Mouse (Mus musculus) spleen, adult 2 months (tissue): ENCODE measurements around the gene Thy1. TPM values are rescaled to one million over a fixed set of nuclear protein-coding genes. Genes with fewer than 3 reads are reported as not detected.

ENCODE experiments used
- DNase-seq, 2 experiments: peaks; one replicate each; pipeline versions ENCODE4 v3.0.0 to v3.0.0-alpha.2; 2012 to 2021; ENCODE audit warnings: low spot score in 2 of 2, low read depth in 1 of 2
- H3K27ac ChIP-seq: fragments of 200-500 bp; 2 replicates; pipeline ENCODE4 v1.5.1; 2012; ENCODE audit warnings: low read length, inconsistent platforms; ENCODE audit not compliant: insufficient read depth
- H3K27me3 ChIP-seq: fragments of 200-500 bp; 2 replicates; pipeline ENCODE4 v1.6.1; 2012; ENCODE audit warnings: mild to moderate bottlenecking, moderate library complexity, low read length, inconsistent platforms; ENCODE audit not compliant: control insufficient read depth, insufficient read depth
- H3K36me3 ChIP-seq: fragments of 200-500 bp; 2 replicates; pipeline ENCODE4 v1.6.1; 2012; ENCODE audit warnings: mild to moderate bottlenecking, low read length, inconsistent platforms; ENCODE audit not compliant: control insufficient read depth, insufficient read depth
- H3K4me1 ChIP-seq: fragments of 200-500 bp; 2 replicates; pipeline ENCODE4 v1.6.1; 2011; ENCODE audit warnings: inconsistent platforms; ENCODE audit not compliant: control insufficient read depth, insufficient read depth, insufficient read length
- H3K4me3 ChIP-seq: fragments of 200-500 bp; 2 replicates; pipeline ENCODE4 v1.5.1; 2011; ENCODE audit warnings: mild to moderate bottlenecking, inconsistent platforms; ENCODE audit not compliant: insufficient read depth, insufficient read length; ENCODE audit errors: extremely low read depth
- CTCF ChIP-seq: fragments of 200-500 bp; IDR thresholded peaks from 2 replicates; pipeline ENCODE4 v1.5.1; 2011; ENCODE audit warnings: mild to moderate bottlenecking, inconsistent platforms; ENCODE audit not compliant: insufficient read depth, insufficient read length, insufficient replicate concordance; ENCODE audit errors: extremely low read depth
- POLR2A ChIP-seq: fragments of 200-500 bp; IDR thresholded peaks from 2 replicates; pipeline ENCODE4 v1.6.1; 2011; ENCODE audit warnings: low read depth, low read length, inconsistent platforms
- WGBS: fragments of 180-500 bp; shearing (Covaris S2); methylation state at CpG from one replicate; pipeline ENCODE4 v1.1.7; 2018; 5-methylcytosine and 5-hydroxymethylcytosine counted together
- polyA plus RNA-seq: library from polyadenylated mRNA; depleted of rRNA; stranded (reverse); fragments of >200 nt; gene quantifications from 2 replicates; pipeline ENCODE4 v1.2.3, GENCODE M21; 2012

Gene Thy1
- polyA plus RNA-seq, 1 experiment, result 206 TPM

DNA sequence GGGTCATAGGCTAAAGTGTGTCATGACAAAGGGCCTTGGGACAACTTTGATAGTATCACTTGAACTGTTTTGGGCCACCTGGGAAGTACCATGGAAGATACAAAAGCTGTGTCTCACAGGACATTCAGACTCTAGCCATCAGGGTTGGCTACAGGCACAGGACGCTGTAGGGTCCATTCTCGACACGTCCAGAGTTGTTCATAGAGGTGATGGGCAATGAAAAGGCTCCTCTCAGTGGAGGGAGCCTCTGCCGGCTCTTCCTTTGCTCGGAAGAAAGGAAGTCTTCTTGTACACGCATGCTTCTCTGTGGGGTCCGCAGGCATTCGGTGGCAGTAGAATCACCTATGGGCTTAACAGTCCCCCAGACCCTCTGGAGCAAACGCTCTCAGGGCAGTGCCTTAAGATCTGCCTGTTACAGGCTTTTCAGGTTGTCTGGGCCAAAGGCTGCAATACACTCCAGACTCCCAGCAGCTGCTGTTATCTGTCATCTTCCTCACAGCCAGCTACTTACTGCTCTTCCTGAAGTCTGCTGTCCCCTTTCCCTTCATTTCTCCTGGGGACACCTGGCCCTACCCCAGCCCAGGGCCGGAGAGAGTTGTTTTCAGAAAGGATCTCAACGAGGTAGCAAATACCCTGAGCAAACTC lies 34.2 kb downstream of the Thy1 start:
- H3K36me3 ChIP-seq, result no peaks in the 10 kb centered on the region
- H3K27me3 ChIP-seq, result no peaks in the 10 kb centered on the region
- no peaks in the 10 kb centered on the region for H3K4me1 ChIP-seq
- H3K27ac ChIP-seq, result no peak overlapping the region
- no peak overlapping the region for H3K4me3 ChIP-seq
- no peak for DNase-seq
- TF ChIP-seq CTCF, result no peak
- TF ChIP-seq POLR2A, result no peak
- 89% methylated on average over 11 of the region's 11 CpGs for WGBS

DNA sequence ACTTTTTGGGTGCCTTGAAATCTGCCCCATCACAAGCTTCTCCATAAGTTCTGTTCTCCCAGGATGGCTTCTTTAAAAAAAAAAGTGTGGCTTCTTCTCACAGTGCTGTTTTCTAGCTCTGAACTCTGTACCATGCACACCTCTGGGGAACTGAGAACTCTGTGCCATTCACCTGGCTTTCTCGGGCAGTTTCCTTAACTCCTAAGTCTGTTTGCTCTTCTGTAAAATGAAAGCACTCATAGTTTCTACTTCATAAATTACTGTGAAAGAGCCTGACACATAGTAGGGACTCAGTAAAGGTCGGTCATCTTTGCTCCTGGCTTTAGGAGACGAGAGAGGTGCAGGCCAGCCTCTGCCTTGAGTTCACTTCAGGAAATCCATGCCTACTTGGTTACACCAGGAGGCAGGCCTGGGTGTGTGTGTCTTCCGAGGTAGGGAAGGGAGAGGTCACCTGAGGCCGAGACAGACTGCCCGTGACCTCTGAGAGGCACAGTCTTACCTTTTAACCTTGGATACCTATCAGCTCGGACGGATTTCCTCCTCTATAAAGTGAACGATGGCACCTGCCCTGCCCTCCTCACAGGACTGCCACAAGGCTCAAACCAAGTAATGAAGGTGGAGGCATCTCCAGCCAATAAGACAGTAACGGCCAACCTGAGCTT lies 35.1 kb downstream of the Thy1 start:
- no peaks in the 10 kb centered on the region for H3K27me3 ChIP-seq
- H3K27ac ChIP-seq, result no peak overlapping the region
- H3K36me3 ChIP-seq, result no peaks in the 10 kb centered on the region
- no peaks in the 10 kb centered on the region for H3K4me1 ChIP-seq
- no peak overlapping the region for H3K4me3 ChIP-seq
- WGBS, result 89% methylated on average over 10 of the region's 10 CpGs
- no peak for DNase-seq
- no peak for TF ChIP-seq POLR2A
- no peak for TF ChIP-seq CTCF

DNA sequence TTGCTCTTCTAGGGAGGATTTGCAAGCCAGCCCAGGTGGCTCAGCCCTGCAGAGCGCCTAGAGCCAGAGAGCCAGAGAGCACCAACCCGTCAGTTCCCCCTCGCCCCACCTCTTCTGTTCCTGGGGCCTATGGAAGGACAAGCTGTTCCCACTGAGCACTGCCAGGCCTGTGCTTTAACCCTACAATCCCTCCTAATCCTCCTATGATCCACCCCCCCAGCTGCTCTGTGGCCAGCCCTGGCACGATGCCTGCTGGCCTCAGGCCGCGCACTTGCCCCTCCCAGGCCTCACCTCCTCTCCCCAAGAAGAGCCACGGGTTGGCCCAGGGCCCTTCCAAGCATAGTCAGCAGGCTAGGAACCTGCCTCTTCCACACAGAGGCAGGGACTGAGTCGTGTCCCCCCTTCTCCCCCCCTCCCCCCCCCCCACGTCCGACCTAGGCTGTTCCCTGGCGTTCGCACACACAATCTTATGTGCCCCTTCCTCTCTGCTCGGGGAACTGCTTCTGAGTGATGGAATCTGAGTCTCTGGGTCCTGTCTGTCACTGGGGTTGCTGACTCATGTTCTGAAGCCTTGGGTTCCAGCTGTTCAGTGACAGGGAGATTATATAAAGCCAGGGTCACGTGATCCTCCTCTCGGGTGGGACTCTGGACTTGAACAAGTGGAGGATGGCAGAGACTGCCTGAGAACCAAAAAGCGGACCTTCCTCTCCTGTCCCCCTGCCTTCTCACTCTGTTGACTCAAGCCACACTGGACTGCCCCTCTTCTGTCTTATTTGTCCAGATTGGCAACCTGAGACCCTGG lies 36.0 kb downstream of the Thy1 start:
- 46% methylated on average over 15 of the region's 16 CpGs for WGBS
- H3K27me3 ChIP-seq, result 0 out of 2 replicates have a peak, but pooled peaks cover under 1% of the 10 kb centered on the region
- TF ChIP-seq CTCF (no peak), POLR2A (no peak)
- H3K27ac ChIP-seq, result no peak overlapping the region
- peaks cover 2% of the 10 kb centered on the region; the same call in 1 of the 2 replicates for H3K4me1 ChIP-seq
- DNase-seq, result no peak
- no peak overlapping the region for H3K4me3 ChIP-seq
- H3K36me3 ChIP-seq, result no peaks in the 10 kb centered on the region

DNA sequence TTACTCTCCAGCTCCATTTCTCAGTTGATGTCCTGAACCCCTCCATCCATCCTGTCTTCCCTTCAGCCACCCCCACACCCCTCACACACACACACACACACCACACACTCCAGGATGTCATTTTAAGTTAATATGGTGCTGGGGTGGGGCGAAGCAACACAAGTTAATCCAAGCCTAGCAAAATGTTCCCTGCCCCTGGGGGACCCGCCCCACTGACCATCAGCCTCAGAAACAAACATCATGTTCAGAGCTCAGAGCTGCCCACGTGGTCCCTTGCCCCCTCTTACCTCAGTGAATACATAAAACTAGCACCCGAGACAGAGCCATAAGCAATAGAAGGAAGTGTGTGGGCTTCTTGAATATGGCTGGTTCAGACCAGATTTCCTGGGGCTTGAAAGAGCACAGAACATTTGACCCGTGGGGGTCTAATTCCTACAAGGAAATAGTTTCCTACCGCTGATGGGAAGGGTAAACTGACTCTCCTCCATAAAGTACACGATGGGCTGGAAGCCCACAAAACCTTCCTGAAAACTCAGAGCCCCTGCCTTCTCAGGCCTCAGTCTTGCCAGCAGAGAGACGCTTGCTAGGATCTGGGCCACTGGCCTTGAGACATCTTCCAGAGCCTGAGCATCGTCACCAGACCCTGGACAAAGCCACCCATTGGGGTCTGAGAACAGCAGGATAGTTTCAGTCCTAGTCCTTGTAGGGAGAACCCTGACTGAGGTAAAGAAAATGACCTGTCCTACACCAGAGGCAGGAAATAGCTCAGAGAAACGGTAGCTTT lies 37.0 kb downstream of the Thy1 start:
- no peaks in the 10 kb centered on the region for H3K36me3 ChIP-seq
- peaks cover 7% of the 10 kb centered on the region for H3K27me3 ChIP-seq
- no peak overlapping the region for H3K27ac ChIP-seq
- DNase-seq, result no peak
- WGBS, result 49% methylated on average over 10 of the region's 10 CpGs
- peaks cover 7% of the 10 kb centered on the region; the same call in 1 of the 2 replicates for H3K4me1 ChIP-seq
- no peak for TF ChIP-seq POLR2A
- no peak for TF ChIP-seq CTCF
- no peak overlapping the region for H3K4me3 ChIP-seq

DNA sequence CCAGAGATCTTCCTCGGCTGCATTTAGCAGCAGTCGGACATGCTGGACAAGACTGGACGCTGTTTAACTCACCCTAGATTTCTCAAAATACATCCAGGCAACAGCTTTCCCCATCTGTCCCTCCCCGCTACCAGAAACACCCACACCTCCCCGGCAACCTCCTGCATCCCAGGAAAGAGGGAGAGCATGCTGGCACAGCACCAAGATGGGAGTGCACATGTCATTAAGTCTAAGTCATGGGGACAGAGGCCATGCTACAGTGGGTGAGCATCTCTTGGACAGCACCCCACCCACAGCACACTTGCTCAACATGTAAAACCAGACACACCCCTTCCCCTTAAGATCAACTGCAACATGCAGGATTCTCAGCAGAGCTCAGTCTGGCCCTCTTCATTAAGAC lies 37.8 kb downstream of the Thy1 start:
- Histone ChIP-seq H3K27ac (no peak overlapping the region), H3K4me1 (peaks cover 9% of the 10 kb centered on the region; the same call in 1 of the 2 replicates), H3K27me3 (peaks cover 9% of the 10 kb centered on the region), H3K36me3 (no peaks in the 10 kb centered on the region), H3K4me3 (no peak overlapping the region)
- TF ChIP-seq POLR2A (no peak), CTCF (no peak)
- no peak for DNase-seq
- 92% methylated on average over 5 of the region's 5 CpGs for WGBS

DNA sequence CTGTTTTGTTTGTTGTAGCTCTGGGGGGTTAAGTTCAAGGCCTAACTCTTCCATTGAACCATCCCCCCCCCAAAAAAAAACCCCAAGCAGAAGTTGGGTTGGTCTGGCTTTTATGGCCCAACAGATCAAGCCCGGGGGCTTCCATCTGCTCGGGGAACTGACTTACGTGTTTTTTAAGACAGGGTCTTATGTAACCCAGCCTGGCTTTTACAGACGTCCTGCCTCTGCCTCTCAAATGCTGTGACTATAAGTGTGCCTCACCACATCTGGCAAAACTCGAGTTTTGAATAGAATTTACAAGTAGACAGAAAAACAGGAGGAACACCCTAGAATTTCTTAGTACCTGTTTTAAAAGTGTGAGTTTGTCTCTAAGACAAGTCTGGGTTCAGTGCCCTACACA lies 38.4 kb downstream of the Thy1 start:
- no peaks in the 10 kb centered on the region for H3K36me3 ChIP-seq
- H3K4me1 ChIP-seq, result peaks cover 9% of the 10 kb centered on the region; the same call in 1 of the 2 replicates
- no peak for DNase-seq
- peaks cover 9% of the 10 kb centered on the region for H3K27me3 ChIP-seq
- H3K27ac ChIP-seq, result no peak overlapping the region
- WGBS, result 75% methylated on average over 5 of the region's 5 CpGs
- no peak for TF ChIP-seq CTCF
- TF ChIP-seq POLR2A, result no peak
- no peak overlapping the region for H3K4me3 ChIP-seq
